Mouse (Mus musculus) embryonic facial prominence, embryonic 15.5 days (tissue): ENCODE results near the gene Gm5868. TPM values are rescaled to one million over a fixed set of nuclear protein-coding genes. Genes with fewer than 3 reads are reported as not detected.
"Not testable (repeated sequence)": the region's sequence is repeated elsewhere in the genome, so short reads cannot be mapped to it uniquely, and the experiment has no call there.

Source experiments
- ATAC-seq: fragments of 200-750 bp; cut with Nextera tagmentation; 2 replicates; pipeline ENCODE4 v1.8.0; 2017; ENCODE audit warnings: low read depth, moderate TSS enrichment; ENCODE audit not compliant: insufficient number of reproducible peaks, low FRiP score, low TSS enrichment
- H3K27ac ChIP-seq: fragments of 300-500 bp; sonication (generic); replicated peaks from 2 replicates; pipeline ENCODE4 v1.5.1; 2015; ENCODE audit warnings: mild to moderate bottlenecking, inconsistent platforms
- H3K27me3 ChIP-seq: fragments of 300-500 bp; sonication (generic); 2 replicates; pipeline ENCODE4 v1.6.1; 2015; ENCODE audit warnings: inconsistent platforms
- H3K36me3 ChIP-seq: fragments of 300-500 bp; sonication (generic); 2 replicates; pipeline ENCODE4 v1.6.1; 2015; ENCODE audit warnings: mild to moderate bottlenecking, inconsistent platforms
- H3K4me1 ChIP-seq: fragments of 300-500 bp; sonication (generic); 2 replicates; pipeline ENCODE4 v1.6.1; 2015; ENCODE audit warnings: inconsistent platforms
- H3K4me2 ChIP-seq: fragments of 300-500 bp; sonication (generic); replicated peaks from 2 replicates; pipeline ENCODE4 v1.6.1; 2015; ENCODE audit warnings: mild to moderate bottlenecking, inconsistent platforms
- H3K4me3 ChIP-seq: fragments of 300-500 bp; sonication (generic); replicated peaks from 2 replicates; pipeline ENCODE4 v1.5.1; 2015; ENCODE audit warnings: mild to moderate bottlenecking, inconsistent platforms
- H3K9ac ChIP-seq: fragments of 300-500 bp; sonication (generic); 2 replicates; pipeline ENCODE4 v1.6.1; 2015; ENCODE audit warnings: inconsistent platforms
- H3K9me3 ChIP-seq: fragments of 300-500 bp; sonication (generic); replicated peaks from 2 replicates; pipeline ENCODE4 v1.6.1; 2016; ENCODE audit warnings: inconsistent platforms
- WGBS: fragments of 180-500 bp; shearing (Covaris S2); methylation state at CpG from one replicate; pipeline ENCODE4 v1.1.7; 2015; 5-methylcytosine and 5-hydroxymethylcytosine counted together
- polyA plus RNA-seq: library from polyadenylated mRNA; unstranded; fragments of >200 nt; fragmentation: Nextera tagmentation; extraction: Ambion mirVana; gene quantifications from 2 replicates; pipeline ENCODE4 v1.2.1, GENCODE M21; 2015

The Gm5868 gene
- polyA plus RNA-seq = 0.47 and 0.76 TPM in 2 replicates

GRCm38 (mm10) chr5:72587192-72587681 is at the start of gene Gm5868:
Gene Gm5868 (minus strand): TSS chr5:72587551.
- no peak within 1 kb of the TSS for H3K9ac ChIP-seq
- WGBS = 2% methylated on average over 38 of the region's 38 CpGs
- no peaks in the 10 kb centered on the region for H3K9me3 ChIP-seq
- H3K36me3 ChIP-seq = no peaks in the 10 kb centered on the region
- H3K4me3 ChIP-seq = peak within 1 kb of the TSS; percentile 39
- H3K27ac ChIP-seq = no peak within 1 kb of the TSS
- H3K4me2 ChIP-seq = peak within 1 kb of the TSS; percentile 68
- peaks cover 9% of the 10 kb centered on the region for H3K4me1 ChIP-seq
- no peak for ATAC-seq
- peaks cover 25% of the 10 kb centered on the region for H3K27me3 ChIP-seq

GRCm38 (mm10) chr5:72636576-72636975 is 49.2 kb upstream of the Gm5868 start:
- H3K27ac ChIP-seq = no peak overlapping the region
- no peak overlapping the region for H3K9ac ChIP-seq
- H3K4me2 ChIP-seq = no peak overlapping the region
- no peak overlapping the region for H3K4me3 ChIP-seq
- no peaks in the 10 kb centered on the region for H3K9me3 ChIP-seq
- WGBS = 79% methylated on average over 3 of the region's 3 CpGs
- no peaks in the 10 kb centered on the region for H3K4me1 ChIP-seq
- no peak for ATAC-seq
- no peaks in the 10 kb centered on the region for H3K27me3 ChIP-seq
- H3K36me3 ChIP-seq = no peaks in the 10 kb centered on the region

GRCm38 (mm10) chr5:72636122-72636521 is 48.8 kb upstream of the Gm5868 start:
- Histone ChIP-seq H3K27me3 (no peaks in the 10 kb centered on the region), H3K4me1 (no peaks in the 10 kb centered on the region), H3K4me3 (no peak overlapping the region), H3K4me2 (no peak overlapping the region), H3K36me3 (no peaks in the 10 kb centered on the region), H3K27ac (no peak overlapping the region), H3K9ac (no peak overlapping the region), H3K9me3 (no peaks in the 10 kb centered on the region)
- WGBS = 70% methylated on average over 3 of the region's 3 CpGs
- ATAC-seq = no peak

- ATAC-seq = no peak
- 79% methylated on average over 9 of the region's 9 CpGs for WGBS
- Histone ChIP-seq H3K27ac (no peak overlapping the region), H3K9me3 (no peaks in the 10 kb centered on the region), H3K27me3 (no peaks in the 10 kb centered on the region), H3K9ac (no peak overlapping the region), H3K4me1 (no peaks in the 10 kb centered on the region), H3K4me3 (no peak overlapping the region), H3K4me2 (no peak overlapping the region), H3K36me3 (no peaks in the 10 kb centered on the region)
Measured at GRCm38 (mm10) chr5:72634791-72635271, 47.5 kb upstream of the Gm5868 start.

GRCm38 (mm10) chr5:72630026-72630425 is 42.7 kb upstream of the Gm5868 start:
- Histone ChIP-seq H3K4me1 (no peaks in the 10 kb centered on the region), H3K4me2 (no peak overlapping the region), H3K27me3 (no peaks in the 10 kb centered on the region), H3K27ac (no peak overlapping the region), H3K9ac (no peak overlapping the region), H3K36me3 (no peaks in the 10 kb centered on the region), H3K9me3 (no peaks in the 10 kb centered on the region), H3K4me3 (no peak overlapping the region)
- no peak for ATAC-seq
- WGBS = 84% methylated on average over 6 of the region's 6 CpGs

GRCm38 (mm10) chr5:72621022-72621421 is 33.7 kb upstream of the Gm5868 start:
- 79% methylated on average over 1 of the region's 1 CpGs for WGBS
- H3K27ac ChIP-seq = no peak overlapping the region
- no peaks in the 10 kb centered on the region for H3K9me3 ChIP-seq
- no peak overlapping the region for H3K4me3 ChIP-seq
- ATAC-seq = no peak
- no peaks in the 10 kb centered on the region for H3K4me1 ChIP-seq
- H3K9ac ChIP-seq = no peak overlapping the region
- H3K36me3 ChIP-seq = no peaks in the 10 kb centered on the region
- H3K4me2 ChIP-seq = no peak overlapping the region
- no peaks in the 10 kb centered on the region for H3K27me3 ChIP-seq

GRCm38 (mm10) chr5:72617413-72617812 is 30.1 kb upstream of the Gm5868 start:
- Histone ChIP-seq H3K9ac (no peak overlapping the region), H3K4me2 (no peak overlapping the region), H3K9me3 (no peaks in the 10 kb centered on the region), H3K4me1 (no peaks in the 10 kb centered on the region), H3K4me3 (no peak overlapping the region), H3K36me3 (no peaks in the 10 kb centered on the region), H3K27me3 (no peaks in the 10 kb centered on the region), H3K27ac (no peak overlapping the region)
- ATAC-seq = no peak
- 83% methylated on average over 4 of the region's 4 CpGs for WGBS

- no peaks in the 10 kb centered on the region for H3K27me3 ChIP-seq
- H3K36me3 ChIP-seq = no peaks in the 10 kb centered on the region
- no peak overlapping the region for H3K4me3 ChIP-seq
- 87% methylated on average over 4 of the region's 4 CpGs for WGBS
- H3K9ac ChIP-seq = no peak overlapping the region
- H3K27ac ChIP-seq = no peak overlapping the region
- H3K4me1 ChIP-seq = no peaks in the 10 kb centered on the region
- no peak for ATAC-seq
- no peaks in the 10 kb centered on the region for H3K9me3 ChIP-seq
- H3K4me2 ChIP-seq = no peak overlapping the region
Measured at GRCm38 (mm10) chr5:72603138-72603537, 15.8 kb upstream of the Gm5868 start.

GRCm38 (mm10) chr5:72601006-72601405 is 13.7 kb upstream of the Gm5868 start:
- H3K27ac ChIP-seq = no peak overlapping the region
- H3K4me1 ChIP-seq = no peaks in the 10 kb centered on the region
- H3K4me2 ChIP-seq = no peak overlapping the region
- no peaks in the 10 kb centered on the region for H3K9me3 ChIP-seq
- no peaks in the 10 kb centered on the region for H3K36me3 ChIP-seq
- H3K9ac ChIP-seq = no peak overlapping the region
- WGBS = 12% methylated on average over 5 of the region's 5 CpGs
- no peaks in the 10 kb centered on the region for H3K27me3 ChIP-seq
- no peak overlapping the region for H3K4me3 ChIP-seq
- no peak for ATAC-seq

GRCm38 (mm10) chr5:72586667-72587191 is 622 bp downstream of the Gm5868 start:
- H3K27ac ChIP-seq, H3K9me3 ChIP-seq, H3K36me3 ChIP-seq, H3K4me1 ChIP-seq, ATAC-seq, H3K9ac ChIP-seq: not testable (repeated sequence)
- Histone ChIP-seq H3K4me2 (peak overlapping the region; percentile 68), H3K27me3 (peaks cover 25% of the 10 kb centered on the region), H3K4me3 (peak overlapping the region; percentile 39)
- WGBS = 39% methylated on average over 25 of the region's 25 CpGs

- H3K27ac ChIP-seq, H3K36me3 ChIP-seq, H3K9ac ChIP-seq, H3K4me2 ChIP-seq, H3K4me3 ChIP-seq, H3K4me1 ChIP-seq, ATAC-seq, H3K9me3 ChIP-seq: not testable (repeated sequence)
- 52% methylated on average over 7 of the region's 7 CpGs for WGBS
- H3K27me3 ChIP-seq = peaks cover 25% of the 10 kb centered on the region
Measured at GRCm38 (mm10) chr5:72586122-72586521, 1.2 kb downstream of the Gm5868 start.

GRCm38 (mm10) chr5:72580970-72581332 is 6.4 kb downstream of the Gm5868 start, which contains the start of gene Zar1:
Gene Zar1 (minus strand): TSS chr5:72581254.
- peak within 1 kb of the TSS; percentile 47 for H3K4me3 ChIP-seq
- not testable (repeated sequence) for H3K9ac ChIP-seq, H3K9me3 ChIP-seq, H3K36me3 ChIP-seq, H3K27ac ChIP-seq, H3K4me1 ChIP-seq
- H3K4me2 ChIP-seq = peak within 1 kb of the TSS; percentile 83
- 9% methylated on average over 21 of the region's 21 CpGs for WGBS
- H3K27me3 ChIP-seq = peaks cover 13% of the 10 kb centered on the region; the same call in 1 of the 2 replicates
- ATAC-seq = 0 out of 2 replicates have a peak, but pooled peaks have one; percentile 24
